Mouse (Mus musculus) thymus, adult 2 months (tissue): ENCODE results near the gene Tmem213. TPM values are rescaled to one million over a fixed set of nuclear protein-coding genes. Genes with fewer than 3 reads are reported as not detected.

Experiments
- DNase-seq: peaks from one replicate; pipeline ENCODE4 v3.0.0; 2021
- H3K27ac ChIP-seq: fragments of 200-500 bp; 2 replicates; pipeline ENCODE4 v1.5.1; 2012; ENCODE audit warnings: low read length, control low read depth; ENCODE audit not compliant: control insufficient read depth, insufficient read depth
- H3K27me3 ChIP-seq: fragments of 200-500 bp; 2 replicates; pipeline ENCODE4 v1.6.1; 2012; ENCODE audit warnings: mild to moderate bottlenecking, low read length, moderate library complexity, mixed read lengths; ENCODE audit not compliant: control insufficient read depth, insufficient read depth
- H3K36me3 ChIP-seq: fragments of 200-500 bp; 2 replicates; pipeline ENCODE4 v1.6.1; 2012; ENCODE audit warnings: mild to moderate bottlenecking, low read length, moderate library complexity; ENCODE audit not compliant: control insufficient read depth, insufficient read depth
- H3K4me1 ChIP-seq: fragments of 200-500 bp; replicated peaks from 2 replicates; pipeline ENCODE4 v1.6.1; 2012; ENCODE audit warnings: low read length; ENCODE audit not compliant: control insufficient read depth, insufficient read depth
- H3K4me3 ChIP-seq: fragments of 200-500 bp; 2 replicates; pipeline ENCODE4 v1.5.1; 2012; ENCODE audit warnings: mild to moderate bottlenecking, low read length, control low read depth, moderate library complexity; ENCODE audit not compliant: control insufficient read depth, insufficient read depth
- CTCF ChIP-seq: fragments of 200-500 bp; IDR thresholded peaks from 2 replicates; pipeline ENCODE4 v1.5.1; 2012; ENCODE audit warnings: mild to moderate bottlenecking, control low read depth, low read length, moderate library complexity, borderline replicate concordance; ENCODE audit not compliant: control insufficient read depth, poor library complexity, insufficient read depth; ENCODE audit errors: extremely low read depth
- POLR2A ChIP-seq: fragments of 200-500 bp; IDR thresholded peaks from 2 replicates; pipeline ENCODE4 v1.6.1; 2012; ENCODE audit warnings: mild to moderate bottlenecking, low read length, control low read depth, moderate library complexity; ENCODE audit not compliant: control insufficient read depth, poor library complexity, insufficient read depth; ENCODE audit errors: extremely low read depth
- WGBS: fragments of 180-500 bp; shearing (Covaris S2); methylation state at CpG from one replicate; pipeline ENCODE4 v1.1.7; 2018; 5-methylcytosine and 5-hydroxymethylcytosine counted together
- polyA plus RNA-seq: library from polyadenylated mRNA; depleted of rRNA; stranded (reverse); fragments of >200 nt; gene quantifications from 2 replicates; pipeline ENCODE4 v1.2.3, GENCODE M21; 2012

The Tmem213 gene
- polyA plus RNA-seq, 1 experiment, result 0.38 TPM

DNA sequence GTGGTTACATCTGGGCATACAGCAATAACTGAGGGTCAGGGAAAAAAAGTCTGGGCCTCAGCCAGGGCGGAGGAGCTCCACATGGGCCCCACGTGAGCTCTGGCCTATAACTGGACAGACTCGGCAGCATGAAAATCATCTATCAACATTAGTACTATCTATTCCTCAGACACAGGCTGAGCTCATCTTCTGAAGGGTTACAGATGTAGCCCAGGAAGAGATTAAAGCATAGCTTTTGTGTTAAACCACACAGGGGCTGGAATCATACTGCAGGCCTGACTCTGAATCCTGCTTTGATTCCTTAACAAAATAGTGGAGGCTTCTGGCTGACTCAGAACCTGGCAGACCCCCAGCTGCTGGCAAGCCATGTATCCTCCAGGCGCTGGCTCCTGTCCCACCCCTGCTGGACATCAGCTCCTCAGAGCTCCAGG, 22.8 kb downstream of the Tmem213 start:
- Histone ChIP-seq H3K4me3 (no peak overlapping the region), H3K4me1 (no peaks in the 10 kb centered on the region), H3K36me3 (no peaks in the 10 kb centered on the region), H3K27ac (no peak overlapping the region), H3K27me3 (no peaks in the 10 kb centered on the region)
- no peak for DNase-seq
- WGBS, result 90% methylated on average over 4 of the region's 4 CpGs
- TF ChIP-seq POLR2A (no peak), CTCF (no peak)

- H3K27me3 ChIP-seq, result no peaks in the 10 kb centered on the region
- WGBS, result 91% methylated on average over 8 of the region's 8 CpGs
- H3K4me3 ChIP-seq, result no peak overlapping the region
- no peaks in the 10 kb centered on the region for H3K4me1 ChIP-seq
- TF ChIP-seq POLR2A (no peak), CTCF (no peak)
- DNase-seq, result no peak
- no peaks in the 10 kb centered on the region for H3K36me3 ChIP-seq
- no peak overlapping the region for H3K27ac ChIP-seq
These were observed 25.9 kb downstream of the Tmem213 start for GRCm38 (mm10) chr6:38134806-38135559.

DNA sequence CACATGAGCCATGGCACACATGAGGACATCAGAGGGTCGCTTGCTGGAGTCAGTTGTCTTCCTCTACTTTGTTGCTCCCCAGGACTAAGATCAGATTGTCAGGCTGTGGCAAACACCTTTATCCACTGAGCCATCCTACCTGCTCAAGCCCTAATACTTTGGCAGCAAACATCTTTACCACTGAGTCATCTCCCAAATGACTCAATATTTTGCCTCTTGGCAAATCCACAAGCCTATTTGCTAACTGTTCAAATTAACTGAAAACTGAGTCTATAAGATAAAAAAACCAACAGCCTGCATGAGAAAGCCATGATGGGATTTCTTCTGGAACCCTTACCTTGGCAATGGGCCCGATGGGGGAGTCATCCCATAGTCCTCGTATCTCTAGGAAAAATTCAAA, 30.0 kb downstream of the Tmem213 start:
- H3K4me3 ChIP-seq, result no peak overlapping the region
- 93% methylated on average over 3 of the region's 3 CpGs for WGBS
- H3K36me3 ChIP-seq, result no peaks in the 10 kb centered on the region
- H3K27ac ChIP-seq, result no peak overlapping the region
- no peaks in the 10 kb centered on the region for H3K4me1 ChIP-seq
- TF ChIP-seq CTCF (no peak), POLR2A (no peak)
- DNase-seq, result no peak
- H3K27me3 ChIP-seq, result no peaks in the 10 kb centered on the region

GRCm38 (mm10) chr6:38140402-38140801, 31.3 kb downstream of the Tmem213 start:
- 97% methylated on average over 9 of the region's 9 CpGs for WGBS
- DNase-seq, result no peak
- TF ChIP-seq CTCF (no peak), POLR2A (no peak)
- Histone ChIP-seq H3K4me3 (no peak overlapping the region), H3K36me3 (no peaks in the 10 kb centered on the region), H3K4me1 (no peaks in the 10 kb centered on the region), H3K27me3 (no peaks in the 10 kb centered on the region), H3K27ac (no peak overlapping the region)

DNA sequence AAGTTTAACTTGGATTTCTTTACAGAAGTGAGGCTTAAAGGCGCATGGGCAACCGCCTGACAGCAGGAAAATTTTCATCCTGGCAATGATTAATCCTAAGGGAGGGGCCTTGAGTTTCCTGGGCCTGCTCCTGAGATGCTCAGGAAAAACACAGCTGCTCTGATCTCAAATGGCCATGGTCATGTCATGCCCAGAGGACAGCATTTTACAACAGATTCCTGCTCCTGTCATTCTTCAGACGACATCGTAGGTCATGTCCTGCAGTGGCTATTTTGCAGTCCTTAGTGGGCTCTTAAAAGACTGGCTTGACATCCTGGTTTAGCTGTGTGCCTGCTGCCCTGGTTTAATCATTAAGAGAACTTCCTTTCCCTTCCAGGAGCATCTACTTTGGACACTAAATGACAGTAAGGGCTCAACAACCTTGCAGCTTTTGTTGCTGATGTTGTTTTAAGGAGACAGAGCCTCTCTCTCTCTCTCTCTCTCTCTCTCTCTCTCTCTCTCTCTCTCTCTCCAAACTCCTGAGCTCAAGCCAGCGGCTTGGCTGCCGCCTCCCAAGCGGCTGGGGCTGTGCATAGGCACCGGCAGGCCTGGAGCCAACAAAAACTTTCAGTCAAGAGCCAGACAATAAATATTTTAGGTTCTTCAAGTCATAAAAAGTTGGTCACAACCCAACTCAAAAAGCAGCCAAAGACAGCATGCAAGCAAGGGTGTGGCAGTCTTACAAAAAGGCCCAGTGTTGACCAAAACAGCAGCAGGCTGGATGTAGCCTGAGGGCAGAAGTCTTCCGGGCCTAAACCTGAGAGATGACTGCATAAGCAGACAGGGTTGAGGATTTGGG, 35.3 kb downstream of the Tmem213 start:
- TF ChIP-seq POLR2A (no peak), CTCF (no peak)
- Histone ChIP-seq H3K4me1 (peaks cover 6% of the 10 kb centered on the region; the same call in 1 of the 2 replicates), H3K36me3 (no peaks in the 10 kb centered on the region), H3K4me3 (no peak overlapping the region), H3K27me3 (no peaks in the 10 kb centered on the region), H3K27ac (no peak overlapping the region)
- no peak for DNase-seq
- WGBS, result 92% methylated on average over 9 of the region's 9 CpGs

DNA sequence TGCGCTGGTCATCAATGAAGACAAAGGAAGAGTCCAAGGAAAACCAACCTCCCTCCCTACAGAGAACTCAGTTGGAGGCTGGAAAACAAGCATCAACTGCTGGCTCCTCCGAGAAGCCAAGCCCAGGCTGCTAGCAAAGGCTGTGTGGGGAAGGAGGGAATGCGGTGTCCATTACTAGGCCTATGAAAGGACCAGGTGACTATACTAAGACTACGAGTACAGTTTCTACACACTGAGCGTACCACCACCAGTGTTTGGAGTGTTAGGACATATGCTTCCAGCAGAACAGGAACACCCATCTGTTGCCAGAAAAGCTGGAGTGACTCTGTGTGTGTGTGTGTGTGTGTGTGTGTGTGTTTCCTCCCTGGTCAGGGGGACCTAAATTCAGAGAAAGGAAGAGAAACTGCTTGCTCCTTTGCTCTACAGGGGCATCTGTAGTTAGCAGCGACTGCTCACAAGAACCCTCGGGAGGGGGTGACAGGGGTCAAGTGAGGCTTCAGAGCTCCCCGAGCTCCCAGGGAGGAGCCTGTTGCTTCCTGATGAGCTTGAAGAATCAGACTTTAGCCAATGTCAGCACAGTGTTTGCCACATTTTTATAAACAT, 36.5 kb downstream of the Tmem213 start:
- 87% methylated on average over 8 of the region's 8 CpGs for WGBS
- H3K27me3 ChIP-seq, result no peaks in the 10 kb centered on the region
- H3K27ac ChIP-seq, result no peak overlapping the region
- no peak overlapping the region for H3K4me3 ChIP-seq
- no peaks in the 10 kb centered on the region for H3K36me3 ChIP-seq
- TF ChIP-seq POLR2A (no peak), CTCF (no peak)
- DNase-seq, result no peak
- peaks cover 6% of the 10 kb centered on the region; the same call in 1 of the 2 replicates for H3K4me1 ChIP-seq
